Mouse (Mus musculus) heart, adult 2 months (tissue): ENCODE measurements at regions not wholly inside any gene's neighbourhood (a gene's known extent, or its start where the extent isn't known, plus 50 kb on each side); places are given as distances from the start of the nearest gene placed in this dataset.

ENCODE experiments used
- CTCF ChIP-seq: fragments of 200-600 bp; IDR thresholded peaks from 2 replicates; pipeline ENCODE4 v1.8.1; 2022; ENCODE audit warnings: antibody characterized with exemption, mild to moderate bottlenecking, moderate library complexity
- EP300 ChIP-seq: fragments of 200-500 bp; IDR thresholded peaks from 2 replicates; pipeline ENCODE4 v1.6.1; 2011; ENCODE audit warnings: low read depth, low read length, control low read depth; ENCODE audit not compliant: insufficient read depth

DNA sequence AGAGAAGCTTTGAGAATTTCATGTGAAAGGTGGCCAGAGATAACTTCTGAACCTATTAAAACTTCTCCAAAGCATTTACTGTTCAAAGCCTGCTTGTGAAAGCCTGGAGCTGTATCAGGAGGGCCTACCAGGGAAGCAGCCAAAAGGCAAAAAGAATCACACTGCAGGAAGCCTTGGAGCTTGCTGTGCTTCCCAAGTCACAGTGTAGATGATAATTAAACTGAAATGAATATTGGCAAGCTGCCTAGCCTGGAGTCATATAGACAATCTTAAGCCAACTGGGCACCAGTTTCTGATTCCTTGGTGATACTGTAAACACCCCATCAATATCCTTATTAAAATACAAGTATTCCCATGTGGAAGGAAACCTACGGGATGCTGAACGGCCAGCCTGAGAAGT, 84.4 kb downstream of the 4930544G11Rik start:
- TF ChIP-seq CTCF (no peak), EP300 (no peak)
